Mouse (Mus musculus): ENCODE measurements around the gene Fam219a.

- TF ChIP-seq CTCF (IDR thresholded peaks at IDR 0.05; ENCODE audit: low read depth, low read length) (no peak), POLR2A (IDR thresholded peaks at IDR 0.05; ENCODE audit: insufficient read depth, low read length) (no peak)
Measured at GRCm38 (mm10) chr4:41479456-41479804, 89.9 kb downstream of the Fam219a start.

Data from ES-Bruce4 (cell line).